Mouse (Mus musculus): Measurements from ENCODE around the gene Borcs7. TPM values are rescaled to one million over a fixed set of nuclear protein-coding genes. Genes with fewer than 3 reads are reported as not detected.
A peak's percentile ranks its signal among the peaks of the same experiment; 100 is the strongest.

Gene Borcs7
- 10 to 100 TPM; 12.0 to 14.7 (median 12.6) TPM for total RNA-seq (2022)

- peak; percentile 68 to 74 for DNase-seq (ENCODE audit: low spot score in 2 of 2)
These were observed at the start of gene Borcs7 for GRCm38 (mm10) chr19:46689460-46690372. TSS of gene Borcs7 (plus strand) at chr19:46689906.

DNA sequence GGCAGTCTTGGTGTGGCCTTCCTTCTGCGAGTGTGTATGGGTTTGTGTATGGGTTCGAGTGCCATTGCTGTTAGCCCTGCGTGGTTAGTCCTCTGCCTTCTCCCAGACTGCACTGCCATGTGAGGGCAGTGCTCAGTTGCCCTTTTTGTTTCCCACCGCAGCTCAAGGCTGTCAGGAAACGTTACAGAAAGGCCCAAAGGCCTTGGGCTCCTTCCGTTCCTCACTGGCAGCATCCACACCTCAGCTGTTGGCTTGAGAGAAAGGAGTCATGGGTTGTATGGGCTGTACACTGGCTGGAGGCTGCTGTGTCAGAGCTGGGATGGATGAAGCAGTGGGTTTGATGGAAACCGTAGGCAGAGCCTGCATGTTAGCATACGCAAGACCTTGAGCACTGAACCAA lies 48.9 kb upstream of the Borcs7 start:
- no peak for DNase-seq (ENCODE audit: low spot score in 2 of 2)

- DNase-seq (ENCODE audit: low spot score in 2 of 2): peak; percentile 60 to 74
These were observed 48.2 kb upstream of the Borcs7 start for GRCm38 (mm10) chr19:46641420-46642085.

DNA sequence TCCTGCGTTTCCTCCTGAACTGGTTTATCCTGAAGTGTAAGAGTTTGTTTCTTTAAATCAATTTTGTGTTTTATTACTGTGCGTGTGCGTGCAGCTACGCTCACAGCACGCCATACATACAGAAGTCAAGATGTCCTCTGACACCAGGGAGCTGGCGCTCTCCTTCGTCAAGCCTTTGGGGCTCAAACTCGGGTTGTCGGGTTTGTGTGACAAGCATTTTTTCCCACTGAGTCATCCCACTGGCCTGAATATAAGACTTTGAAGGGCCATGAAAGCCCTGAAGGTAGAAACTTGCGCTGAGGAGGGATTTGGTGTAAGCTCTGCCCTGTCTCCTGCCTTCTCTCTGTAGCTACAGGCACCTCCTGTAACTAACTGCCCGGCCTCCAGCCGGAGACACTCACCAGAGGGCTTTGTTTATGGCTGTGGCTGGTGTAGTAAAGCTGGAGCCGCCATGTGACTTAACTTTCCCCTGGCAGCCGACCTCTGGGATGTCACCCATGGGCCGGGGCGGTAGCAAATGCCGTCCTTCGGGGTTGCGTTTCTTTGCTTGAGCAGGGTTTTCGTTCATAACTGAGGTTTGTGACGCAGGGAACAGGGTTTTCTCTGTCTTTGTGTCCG lies 47.5 kb upstream of the Borcs7 start:
- DNase-seq (ENCODE audit: low spot score in 2 of 2): no peak

GRCm38 (mm10) chr19:46643236-46643635 lies 46.5 kb upstream of the Borcs7 start:
- no peak for DNase-seq (ENCODE audit: low spot score in 2 of 2)

GRCm38 (mm10) chr19:46644343-46644792 lies 45.3 kb upstream of the Borcs7 start:
- no peak for DNase-seq (ENCODE audit: low spot score in 2 of 2)

- DNase-seq (ENCODE audit: low spot score in 2 of 2): peak in 1 of 2 experiments; percentile 59
These were observed 44.7 kb upstream of the Borcs7 start for GRCm38 (mm10) chr19:46644793-46645602.

DNA sequence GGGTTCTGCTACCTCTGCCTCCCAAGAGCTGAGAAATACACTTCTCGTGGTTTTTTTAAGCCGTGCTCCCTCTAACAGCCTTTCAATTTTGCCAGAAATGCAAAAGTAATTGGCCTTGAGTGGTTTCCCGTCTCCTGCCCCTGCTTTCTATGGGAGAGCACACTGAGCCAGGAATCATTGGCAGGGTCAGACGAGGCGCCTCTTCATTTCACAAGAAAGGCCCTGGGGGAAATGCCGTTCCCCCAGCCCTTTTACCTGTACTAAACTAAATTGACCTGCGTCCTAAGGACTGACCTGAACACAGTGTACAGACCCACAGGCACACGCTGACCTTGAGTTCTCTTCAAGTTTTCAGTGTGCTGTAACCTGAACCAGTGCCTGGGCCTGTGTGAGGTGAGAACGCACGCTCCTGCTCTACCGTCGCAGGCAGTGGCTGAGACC lies 43.6 kb upstream of the Borcs7 start:
- DNase-seq (ENCODE audit: low spot score in 2 of 2): no peak

DNA sequence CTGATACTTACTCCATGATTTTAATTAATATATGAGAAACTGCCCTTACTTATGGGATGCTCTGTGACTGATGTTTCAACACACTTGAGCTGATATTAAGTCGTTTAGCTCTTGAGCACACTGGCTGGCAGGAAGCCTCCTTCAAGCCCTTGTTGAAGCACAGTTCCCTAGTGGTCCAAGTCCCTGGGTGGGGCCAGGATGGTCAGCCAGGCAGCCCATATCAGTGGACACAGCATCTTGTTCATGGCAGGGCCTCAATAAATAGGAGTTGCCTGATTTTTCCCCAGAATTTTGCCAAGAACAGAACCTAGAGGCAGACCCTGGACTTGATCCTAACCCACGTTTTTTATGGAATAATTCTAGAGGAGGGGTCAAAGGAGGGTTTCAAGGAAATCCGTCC lies 42.5 kb upstream of the Borcs7 start:
- DNase-seq (ENCODE audit: low spot score in 2 of 2): no peak

GRCm38 (mm10) chr19:46647850-46648249 lies 41.9 kb upstream of the Borcs7 start:
- DNase-seq (ENCODE audit: low spot score in 2 of 2): no peak

DNA sequence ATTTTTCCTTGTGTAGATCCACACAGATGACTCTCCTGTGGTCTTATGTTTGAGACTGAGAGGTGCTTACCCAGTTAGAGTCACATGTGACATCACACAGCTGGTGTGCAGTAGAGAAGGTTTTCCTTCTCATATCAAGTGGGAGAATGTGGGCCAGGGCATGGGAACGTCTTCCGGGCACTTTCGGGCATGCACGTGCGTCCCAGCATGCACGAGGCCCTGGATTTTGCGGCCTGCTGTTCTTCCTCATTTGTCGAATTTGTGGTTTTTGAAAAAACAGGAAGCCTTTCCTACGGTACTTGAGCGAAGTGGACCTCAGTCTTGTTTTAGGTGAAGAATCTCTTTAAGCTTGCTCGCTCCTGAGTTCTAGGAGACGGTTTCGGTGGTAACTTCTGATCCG lies 41.1 kb upstream of the Borcs7 start:
- DNase-seq (ENCODE audit: low spot score in 2 of 2): no peak

DNA sequence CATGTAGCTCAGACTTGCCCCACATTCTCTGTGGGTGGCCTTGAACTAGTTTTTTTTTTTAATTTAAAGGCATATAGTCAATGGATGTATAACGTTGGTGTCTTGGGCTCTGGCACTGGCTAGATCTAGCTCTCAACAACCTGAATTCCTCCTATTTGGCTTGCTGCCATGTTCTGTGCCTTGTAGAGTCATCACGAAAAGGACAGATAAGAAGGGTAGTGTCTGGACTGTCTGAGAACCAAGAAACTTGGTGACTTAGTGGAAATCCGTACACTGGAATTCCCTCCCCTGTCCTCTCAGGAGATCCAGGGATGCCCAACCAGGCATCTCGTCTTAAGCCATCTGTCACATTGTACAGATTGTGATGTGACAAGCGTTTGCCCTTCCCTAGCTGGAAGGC lies 36.5 kb upstream of the Borcs7 start:
- DNase-seq (ENCODE audit: low spot score in 2 of 2): no peak

GRCm38 (mm10) chr19:46653616-46654235 lies 36.0 kb upstream of the Borcs7 start:
- no peak for DNase-seq (ENCODE audit: low spot score in 2 of 2)

- no peak for DNase-seq (ENCODE audit: low spot score in 2 of 2)
These were observed 34.1 kb upstream of the Borcs7 start for GRCm38 (mm10) chr19:46655626-46656025.

- DNase-seq (ENCODE audit: low spot score in 2 of 2): no peak
These were observed 33.4 kb upstream of the Borcs7 start for GRCm38 (mm10) chr19:46656151-46656840.

- no peak for DNase-seq (ENCODE audit: low spot score in 2 of 2)
These were observed 32.2 kb upstream of the Borcs7 start for GRCm38 (mm10) chr19:46657339-46658020.

DNA sequence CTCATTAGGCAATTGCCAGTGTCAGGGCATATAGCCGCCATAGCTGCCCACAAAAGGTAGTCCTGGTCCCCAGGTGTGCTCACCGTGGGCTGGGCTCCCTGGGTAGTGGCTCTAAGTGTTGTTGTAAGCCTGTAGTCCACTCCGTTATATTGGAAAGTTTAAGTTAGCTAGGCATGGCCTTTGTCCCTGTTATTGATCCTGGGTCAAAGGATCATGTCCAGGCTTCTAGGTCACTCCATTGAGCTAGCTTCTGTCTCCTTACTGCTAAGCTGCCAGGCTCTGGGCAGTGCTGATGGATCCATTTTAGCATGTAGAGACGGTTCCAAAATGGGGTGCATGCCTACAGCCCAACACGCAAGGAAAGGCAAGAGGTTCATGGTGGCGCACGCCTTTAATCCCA lies 31.4 kb upstream of the Borcs7 start:
- DNase-seq (ENCODE audit: low spot score in 2 of 2): no peak

DNA sequence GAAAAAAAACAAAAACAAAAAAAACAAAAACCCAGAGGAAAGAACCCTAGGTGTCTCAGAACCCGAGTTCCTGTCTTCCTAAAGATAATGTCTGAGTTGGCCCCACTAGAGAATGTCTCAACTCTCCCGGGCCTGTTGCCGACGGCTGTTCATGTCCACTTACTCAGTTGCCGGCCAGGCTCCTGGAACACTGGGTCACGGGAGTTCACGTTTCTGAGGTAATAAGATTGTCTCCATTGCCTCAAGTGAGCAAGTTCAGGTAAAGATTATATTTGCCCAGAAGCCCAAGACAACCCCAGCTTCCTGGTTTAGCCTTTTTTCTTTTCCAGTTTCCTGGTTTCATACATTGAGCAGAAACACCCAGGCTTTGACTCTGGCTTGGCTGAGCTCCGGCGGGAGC lies 30.9 kb upstream of the Borcs7 start:
- DNase-seq (ENCODE audit: low spot score in 2 of 2): no peak

DNA sequence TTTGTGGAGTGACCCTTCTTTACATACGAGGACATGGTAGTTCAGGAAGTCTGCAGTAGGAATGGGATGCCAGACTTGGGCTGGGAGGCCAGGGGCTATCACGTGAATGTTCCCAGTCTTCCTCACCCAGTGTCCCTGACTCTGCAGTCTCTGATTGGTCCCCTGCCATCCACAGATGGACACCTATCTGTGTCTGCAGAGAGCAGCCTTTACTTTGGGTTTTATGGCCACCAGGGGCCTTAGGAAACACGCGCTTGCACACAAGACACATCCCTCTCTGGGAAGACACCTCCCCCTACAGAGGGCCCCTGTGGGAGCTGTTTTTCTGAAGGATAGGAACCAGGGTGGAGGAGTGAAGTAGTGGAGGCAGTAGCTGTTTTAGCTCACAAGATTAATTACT lies 28.2 kb upstream of the Borcs7 start:
- no peak for DNase-seq (ENCODE audit: low spot score in 2 of 2)

- DNase-seq (ENCODE audit: low spot score in 2 of 2): no peak
These were observed 27.5 kb upstream of the Borcs7 start for GRCm38 (mm10) chr19:46662214-46662613.
